Mouse (Mus musculus) kidney, postnatal 25 days (tissue): ENCODE measurements around the gene Oas1f.
A peak's percentile ranks its signal among the peaks of the same experiment; 100 is the strongest.
"Not testable (repeated sequence)": the region's sequence is repeated elsewhere in the genome, so short reads cannot be mapped to it uniquely, and the experiment has no call there.

Experiments used
- DNase-seq, 2 experiments: peaks; one replicate each; pipeline ENCODE4 v3.0.0; 2021; ENCODE audit warnings: mixed read lengths in 2 of 2

Oas1f gene

DNA sequence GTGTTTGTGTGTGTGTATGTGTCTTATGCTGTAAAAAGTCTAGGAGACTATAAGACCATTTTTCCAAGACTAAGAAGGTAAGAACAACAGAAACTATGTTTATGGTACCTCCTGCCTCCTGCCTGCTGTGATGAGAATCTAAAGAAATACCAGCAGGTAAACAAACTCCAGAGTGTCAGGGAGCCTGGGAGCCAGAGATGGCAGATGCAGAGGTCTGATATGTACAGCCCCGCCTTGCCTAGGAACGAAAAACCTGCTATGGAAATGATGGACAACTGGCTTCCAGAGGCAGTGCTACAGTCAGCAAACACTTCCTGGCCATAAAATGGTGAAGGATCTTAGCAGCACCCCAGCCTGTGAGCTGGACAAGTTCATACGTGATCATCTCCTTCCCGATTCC is at the start of gene Oas1f:
Oas1f (plus strand) TSS at position 301 of the 400 bp plus-strand sequence.
- no peak for DNase-seq

DNA sequence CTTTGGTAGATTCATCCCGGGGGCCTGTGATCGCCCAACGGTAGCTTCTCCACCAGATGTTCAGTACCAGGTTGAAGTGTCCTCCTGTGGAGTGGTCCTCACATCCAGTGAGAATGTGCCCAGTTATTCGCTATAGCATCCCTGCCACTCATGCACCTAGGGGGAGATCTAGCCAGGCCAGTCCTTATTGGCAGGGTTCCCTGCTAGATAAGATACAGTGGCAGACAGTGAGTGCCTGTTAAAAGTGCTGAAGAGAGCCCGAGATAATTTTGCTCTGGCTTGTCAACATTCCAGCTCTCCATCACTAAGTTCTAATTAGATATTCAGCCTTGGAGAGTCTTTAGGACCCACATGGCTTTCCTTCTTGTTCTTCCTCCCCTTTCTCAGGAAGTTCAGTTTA is 49.0 kb upstream of the Oas1f start:
- not testable (repeated sequence) for DNase-seq

DNA sequence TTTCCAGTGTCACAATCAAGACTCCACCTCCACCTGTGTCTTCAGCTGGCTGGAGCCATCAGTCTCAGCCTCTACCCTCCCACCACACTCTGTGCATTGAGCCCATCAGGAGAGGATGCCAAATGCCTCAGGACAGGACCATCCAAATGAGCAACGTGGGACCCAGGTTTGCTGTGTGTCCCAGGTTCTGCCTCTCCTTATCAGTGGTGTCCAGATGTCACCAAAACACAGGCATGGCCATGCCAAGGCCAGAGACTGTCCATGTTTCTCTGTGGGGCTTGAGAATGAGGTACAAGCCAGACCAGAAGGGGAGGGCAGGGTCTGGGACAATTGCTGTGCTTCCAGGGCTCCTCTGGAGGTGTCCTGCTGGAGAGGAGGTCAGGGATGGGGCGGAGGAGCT is 48.2 kb upstream of the Oas1f start:
- DNase-seq: not testable (repeated sequence)

DNA sequence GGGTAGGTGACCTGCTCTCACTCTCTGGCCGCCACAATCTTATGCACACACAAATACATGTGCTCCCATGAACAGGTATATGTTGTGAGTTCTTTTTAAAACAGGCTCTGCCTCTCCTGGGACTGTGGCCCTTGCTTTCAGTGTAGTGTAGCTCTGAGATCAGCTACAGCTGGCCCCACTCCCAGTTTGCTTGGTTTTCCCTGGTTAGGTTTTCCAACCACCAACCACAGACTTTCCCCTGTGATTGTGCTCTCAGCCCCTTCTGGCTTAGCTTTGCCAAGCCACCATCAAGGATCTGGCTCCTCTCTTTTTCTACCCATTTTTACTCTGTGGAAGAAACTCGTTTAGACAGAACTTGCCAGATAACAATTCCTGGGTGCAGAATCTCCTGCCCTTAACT is 43.6 kb upstream of the Oas1f start:
- no peak for DNase-seq

DNA sequence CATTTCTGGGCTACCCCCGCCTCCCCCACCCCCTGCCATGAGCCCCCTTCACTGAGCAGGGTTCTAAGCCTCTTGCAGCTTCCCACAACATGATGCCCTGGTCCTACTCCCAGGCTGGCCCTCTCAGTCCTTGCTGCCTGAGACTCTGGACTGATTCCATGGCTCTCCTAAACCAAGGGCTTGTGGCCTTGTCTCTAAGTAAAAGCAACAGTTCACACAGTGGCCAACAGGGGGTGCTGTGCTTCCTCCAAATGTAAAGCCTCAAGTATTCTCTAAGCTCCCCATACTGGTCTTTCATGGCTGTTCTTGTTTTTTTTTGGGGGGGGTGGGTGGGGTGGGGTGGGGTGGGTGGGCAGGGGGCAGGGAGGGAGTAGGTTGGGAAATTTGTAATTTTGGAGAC is 40.7 kb upstream of the Oas1f start:
- DNase-seq: peak; percentile 49 to 77

DNA sequence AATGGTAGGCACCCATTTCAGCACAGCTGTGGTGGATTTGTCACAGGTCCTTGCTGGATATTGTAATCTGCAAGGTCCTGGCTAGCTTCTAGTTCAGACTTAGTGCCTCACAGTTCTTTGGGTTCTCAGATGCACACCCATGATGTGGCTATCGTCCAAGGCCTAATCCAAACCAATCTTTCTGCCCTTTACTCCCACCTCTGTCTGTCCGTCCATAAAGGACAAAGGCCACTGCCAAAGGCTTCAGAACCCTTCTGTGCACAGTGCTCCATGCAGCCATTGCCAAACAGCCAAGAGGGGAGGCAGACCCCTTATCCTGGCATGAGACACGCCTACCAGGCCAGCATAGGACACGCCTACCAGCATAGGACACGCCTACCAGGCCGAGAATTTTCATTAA is 38.0 kb upstream of the Oas1f start:
- peak in 1 of 2 experiments; percentile 24 for DNase-seq

DNA sequence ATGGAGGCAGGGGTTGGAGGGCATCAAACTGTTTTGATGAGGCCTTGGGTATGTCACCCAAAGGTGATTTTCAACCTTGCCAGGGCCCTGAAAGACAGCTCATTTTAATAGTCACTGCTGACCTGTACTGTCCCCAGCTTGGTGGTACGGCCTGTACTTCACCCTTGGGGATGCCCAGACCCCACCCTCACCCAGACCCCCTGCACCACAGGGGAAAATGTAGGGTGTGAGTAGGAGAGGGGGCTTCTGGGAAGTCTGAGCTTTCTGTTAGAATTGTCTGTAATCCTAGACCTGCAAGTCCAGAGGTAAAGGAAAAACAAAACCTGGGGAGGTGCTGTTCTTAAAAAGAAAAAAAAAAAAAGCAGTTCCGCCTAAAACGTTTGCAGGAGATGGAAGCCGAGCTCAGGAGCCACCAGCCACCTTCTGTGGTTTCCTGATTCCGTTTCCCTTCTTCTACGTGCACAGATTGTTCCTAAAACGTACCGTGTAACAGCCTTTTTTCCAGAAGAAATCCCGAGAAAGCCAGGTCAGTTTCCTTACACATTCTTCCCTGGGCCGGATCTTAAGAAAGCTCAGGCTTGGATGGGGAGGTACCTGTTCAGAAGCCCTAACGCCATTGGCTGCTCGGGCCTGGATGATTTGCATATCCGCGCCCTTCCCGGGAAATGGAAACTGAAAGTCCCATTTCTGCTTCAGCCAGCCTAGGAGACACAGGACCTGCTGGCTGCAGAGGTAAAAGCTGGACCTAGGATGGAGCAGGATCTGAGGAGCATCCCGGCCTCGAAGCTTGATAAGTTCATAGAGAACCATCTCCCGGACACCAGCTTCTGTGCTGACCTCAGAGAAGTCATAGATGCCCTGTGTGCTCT is 35.0 kb upstream of the Oas1f start, which contains the start of gene Oas1c:
Oas1c (minus strand) TSS at position 564 of the 869 bp plus-strand sequence.
- DNase-seq: peak; percentile 92 to 94

DNA sequence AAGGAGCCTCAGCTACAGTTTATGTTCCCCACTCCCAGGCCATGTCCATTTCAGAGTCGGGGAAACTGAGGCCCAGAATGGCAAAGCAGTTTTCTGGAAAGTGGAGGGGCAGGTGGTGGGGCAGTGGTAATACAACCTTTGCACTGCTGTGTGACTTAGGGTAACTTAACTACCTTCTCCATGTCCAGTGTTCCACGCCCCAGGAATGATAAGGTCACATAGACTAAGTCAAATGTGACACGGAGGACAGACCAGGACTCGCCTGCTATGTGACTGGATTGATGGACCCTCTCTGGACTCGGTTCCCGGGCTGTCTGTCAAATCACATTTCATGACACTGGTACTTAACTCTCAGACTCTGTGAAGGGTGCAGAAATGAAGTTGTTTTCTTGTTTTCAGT is 34.1 kb upstream of the Oas1f start:
- DNase-seq: no peak

DNA sequence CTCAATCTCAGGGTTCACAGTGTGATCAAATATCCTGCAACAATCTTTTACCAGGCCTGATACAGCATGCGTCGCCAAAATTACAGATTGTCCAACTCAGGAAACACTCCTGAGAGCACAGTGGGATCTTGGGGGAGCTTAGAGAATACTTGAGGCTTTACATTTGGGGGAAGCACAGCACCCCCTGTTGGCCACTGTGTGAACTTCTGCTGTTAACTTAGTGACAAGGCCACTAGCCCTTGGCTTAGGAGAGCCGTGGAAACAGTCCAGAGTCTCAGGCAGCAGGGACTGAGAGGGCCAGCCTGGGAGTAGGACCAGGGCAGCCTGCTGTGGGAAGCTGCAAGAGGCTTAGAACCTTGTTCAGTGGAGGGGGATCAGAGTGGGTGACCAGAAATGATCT is 31.2 kb upstream of the Oas1f start:
- DNase-seq: peak in 1 of 2 experiments; percentile 33

DNA sequence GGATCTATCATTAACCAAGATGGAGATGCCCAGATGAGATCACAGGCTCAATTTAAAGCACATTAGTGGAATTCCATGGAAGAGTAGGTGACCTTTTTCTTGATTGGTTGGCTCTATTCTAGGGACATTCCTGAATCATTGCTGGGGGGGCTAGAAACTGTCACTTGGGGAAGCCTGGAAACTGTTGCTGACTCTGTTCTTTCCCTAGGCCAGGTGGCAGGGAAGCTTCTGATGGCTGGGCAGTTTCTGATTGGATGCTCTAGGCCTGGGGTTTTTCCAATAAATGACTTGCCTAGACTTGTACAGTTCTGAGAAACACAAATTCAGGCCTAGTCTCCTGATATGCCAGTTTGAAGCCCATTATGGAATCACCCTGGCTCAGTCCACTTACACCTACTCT is 28.2 kb upstream of the Oas1f start:
- DNase-seq: no peak

DNA sequence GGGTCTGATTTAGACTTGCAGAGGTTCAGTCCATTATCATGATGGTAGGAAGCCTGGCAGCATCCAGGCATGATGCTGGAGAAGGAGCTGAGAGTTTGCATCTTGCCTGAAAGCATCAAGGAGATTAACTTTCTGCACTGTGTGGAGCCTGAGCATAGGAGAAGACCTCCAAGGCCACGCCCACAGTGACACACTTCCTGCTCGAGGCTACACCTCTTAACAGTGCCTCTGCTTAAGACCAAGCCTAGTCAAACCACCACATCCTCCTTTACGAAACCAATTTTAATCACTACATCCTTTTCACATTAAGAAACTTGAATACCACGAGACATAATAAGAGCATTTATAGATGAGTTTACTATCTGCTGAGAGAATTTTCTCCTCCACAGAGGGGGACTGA is 16.1 kb upstream of the Oas1f start:
- DNase-seq: no peak

DNA sequence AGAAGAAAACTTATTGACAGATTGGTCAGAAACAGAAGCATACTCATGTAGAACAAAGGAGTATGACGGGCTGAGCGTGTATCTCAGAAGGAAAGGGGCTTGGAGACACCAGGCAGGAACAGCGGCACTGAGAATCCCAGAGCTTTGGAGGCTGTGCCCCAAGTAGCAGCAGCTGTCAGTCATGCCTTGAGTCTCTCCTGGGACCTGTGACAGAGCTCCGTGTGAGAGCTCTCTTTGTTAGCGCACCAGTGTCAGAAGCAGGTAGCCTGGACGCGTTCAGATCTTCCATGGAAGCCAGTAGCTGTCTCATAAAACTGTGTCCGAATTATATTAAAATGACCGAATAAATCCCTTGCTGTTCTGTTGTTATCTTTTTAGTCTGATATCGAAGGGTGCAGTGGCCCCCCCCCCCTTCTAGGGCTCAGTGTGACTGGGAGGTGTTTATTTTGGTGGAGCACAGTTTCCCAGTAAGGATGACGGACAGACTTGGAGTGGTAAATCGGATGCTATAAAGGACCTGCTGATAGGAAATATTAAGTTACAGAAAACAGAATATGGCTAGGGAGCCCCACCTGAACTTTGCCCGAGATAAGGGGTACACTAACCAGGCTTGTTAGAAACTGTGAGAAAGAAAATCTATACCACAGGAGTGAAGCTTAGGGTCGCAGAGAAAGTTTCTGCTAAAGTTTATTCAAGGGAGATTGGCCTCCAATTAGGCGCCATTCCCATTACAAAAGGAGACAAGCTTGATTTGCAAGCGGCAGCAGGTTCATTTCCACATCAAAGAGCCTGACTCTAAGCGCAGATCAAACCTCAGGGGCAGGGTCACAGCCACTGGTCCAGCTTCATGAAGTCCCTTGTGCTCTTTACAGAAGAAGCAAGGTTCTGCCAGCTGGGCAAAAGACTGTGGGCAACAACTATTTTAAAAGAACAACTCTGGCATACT is 13.6 kb upstream of the Oas1f start:
- DNase-seq: no peak

DNA sequence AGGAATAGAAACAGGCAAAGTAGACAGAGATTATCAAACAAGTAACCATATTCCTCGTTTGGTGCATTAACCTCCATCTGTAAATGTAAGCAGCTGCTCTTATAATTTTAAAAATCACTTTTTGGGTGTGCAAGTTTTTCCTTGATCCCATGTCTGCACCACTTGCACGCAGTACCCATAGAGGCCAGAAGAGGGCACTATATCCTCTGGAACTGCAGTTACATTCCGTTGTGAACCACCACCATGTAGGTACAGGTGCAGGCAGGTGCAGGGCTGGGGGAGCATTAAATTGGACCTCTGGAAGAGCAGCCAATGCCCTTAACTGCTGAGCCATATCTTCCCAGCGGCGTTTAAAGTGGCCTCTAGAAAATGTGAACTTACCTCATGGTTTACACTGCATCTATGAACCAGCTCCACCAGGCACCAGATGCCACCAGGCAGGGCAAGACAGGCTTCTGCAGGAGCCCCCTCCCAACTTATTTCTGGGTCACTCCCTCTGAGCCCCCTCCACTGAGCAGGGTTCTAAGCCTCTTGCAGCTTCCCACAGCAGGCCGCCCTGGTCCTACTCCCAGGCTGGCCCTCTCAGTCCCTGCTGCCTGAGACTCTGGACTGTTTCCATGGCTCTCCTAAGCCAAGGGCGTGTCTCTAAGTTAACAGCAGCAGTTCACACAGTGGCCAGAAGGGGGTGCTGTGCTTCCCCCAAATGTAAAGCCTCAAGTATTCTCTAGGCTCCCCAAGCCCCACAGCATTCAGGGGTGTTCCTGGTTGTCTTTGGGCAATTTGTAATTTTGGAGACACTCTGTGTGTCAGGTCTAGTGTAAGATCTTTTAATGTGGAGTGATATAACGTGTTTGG is 10.2 kb upstream of the Oas1f start:
- peak; percentile 46 to 72 for DNase-seq

DNA sequence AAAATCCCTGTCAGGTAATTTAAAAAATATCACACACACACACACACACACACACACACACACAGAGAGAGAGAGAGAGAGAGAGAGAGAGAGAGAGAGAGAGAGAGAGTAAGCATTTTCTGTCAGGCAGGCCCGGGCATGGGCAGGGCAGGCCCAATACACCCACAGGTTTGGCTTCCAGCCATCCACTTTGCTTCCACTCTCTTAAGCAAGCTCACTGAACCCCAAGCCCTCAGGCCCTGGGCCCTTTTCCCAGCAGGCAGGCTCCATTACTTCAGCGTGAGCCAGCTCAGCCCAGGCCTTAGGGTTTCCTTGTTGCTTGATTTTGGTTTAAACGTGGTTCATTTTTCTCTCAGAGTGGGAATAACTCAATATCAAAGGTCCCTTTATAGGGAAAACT is 2.5 kb upstream of the Oas1f start:
- DNase-seq: peak; percentile 33 to 49

DNA sequence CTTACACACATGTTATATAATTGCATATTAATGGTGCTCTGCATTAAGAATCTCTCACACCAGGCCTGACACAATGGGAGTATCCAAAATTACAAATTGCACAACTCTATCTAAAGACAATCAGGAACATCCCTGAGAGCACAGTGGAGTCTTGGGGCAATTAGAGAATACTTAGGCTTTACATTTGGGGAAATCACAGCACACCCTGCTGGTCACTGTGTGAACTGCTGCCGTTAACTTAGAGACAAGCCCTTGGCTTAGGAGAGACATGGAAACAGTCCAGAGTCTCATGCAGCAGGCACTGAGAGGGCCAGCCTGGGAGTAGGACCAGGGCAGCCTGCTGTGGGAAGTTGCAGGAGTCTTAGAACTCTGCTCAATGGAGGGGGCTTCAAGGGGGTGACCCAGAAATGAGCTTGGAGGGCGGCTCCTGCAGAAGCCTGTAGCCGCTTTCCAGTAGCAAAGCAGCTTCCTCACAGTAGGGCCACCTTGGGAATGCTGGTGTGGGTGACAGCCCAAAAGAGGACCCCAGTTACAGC is 2.5 kb downstream of the Oas1f start:
- peak in 1 of 2 experiments; percentile 47 for DNase-seq

DNA sequence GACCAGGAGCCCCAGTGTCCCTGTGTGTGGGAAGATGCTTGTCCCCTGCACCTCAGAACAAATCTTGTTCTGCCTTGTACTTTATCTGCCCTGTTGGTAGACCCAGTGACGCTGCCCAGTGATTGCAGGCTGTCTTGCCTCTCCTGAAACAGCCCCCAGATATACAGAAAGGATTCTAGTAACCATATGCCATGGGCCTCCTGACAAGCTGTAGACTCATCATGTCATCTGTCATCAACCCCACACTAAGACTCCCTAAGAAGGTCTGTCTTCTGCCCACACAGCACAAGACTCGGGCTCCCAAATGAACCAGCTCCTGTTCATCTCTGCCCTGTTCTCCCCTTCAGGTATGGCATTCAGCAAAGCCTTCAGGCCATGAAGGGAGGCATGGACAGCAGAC is 12.1 kb downstream of the Oas1f start:
- DNase-seq: no peak

DNA sequence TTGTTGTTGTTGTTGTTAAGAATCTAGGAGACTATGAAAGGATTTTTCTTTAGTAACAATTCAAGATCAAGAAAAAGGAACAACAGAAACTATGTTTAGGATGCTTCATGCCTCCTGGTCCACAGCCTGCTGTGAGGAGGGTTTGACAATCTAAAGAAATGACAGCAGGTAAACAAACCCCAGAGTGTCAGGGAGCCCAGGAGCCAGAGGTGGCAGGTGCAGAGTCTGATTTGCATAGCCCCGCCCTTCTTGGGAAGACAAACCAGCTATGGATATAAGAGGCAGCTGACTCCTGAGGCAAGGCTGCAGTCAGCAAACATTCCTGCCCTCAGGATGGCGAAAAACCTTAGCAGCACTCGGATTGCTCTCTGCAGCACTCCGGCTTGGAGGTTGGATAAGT is 14.0 kb downstream of the Oas1f start, which contains the start of gene Oas1h:
Oas1h (plus strand) TSS at position 301 of the 400 bp plus-strand sequence.
- no peak for DNase-seq

DNA sequence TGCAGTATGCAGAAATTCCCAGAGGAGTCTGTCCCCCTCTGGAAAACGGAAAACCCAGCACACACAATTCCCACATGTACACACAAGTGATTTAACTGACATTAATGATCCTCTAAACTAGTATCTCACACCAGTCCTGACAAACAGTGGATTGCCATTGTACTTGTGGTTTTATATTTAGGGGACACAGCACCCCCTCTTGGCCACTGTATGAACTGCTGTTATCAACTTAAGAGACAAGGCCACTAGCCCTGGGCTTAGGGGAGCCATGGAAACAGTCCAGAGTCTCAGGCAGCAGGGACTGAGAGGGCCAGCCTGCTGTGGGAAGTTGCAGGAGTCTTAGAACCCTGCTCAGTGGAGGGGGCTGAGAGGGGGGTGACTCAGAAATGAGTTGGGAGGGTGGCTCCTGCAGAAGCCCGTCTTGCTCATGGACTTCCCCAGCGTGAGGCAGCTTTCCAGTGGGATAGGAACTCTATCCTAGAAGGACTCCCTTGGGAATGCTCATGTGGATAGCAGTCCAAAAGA is 18.2 kb downstream of the Oas1f start:
- no peak for DNase-seq

DNA sequence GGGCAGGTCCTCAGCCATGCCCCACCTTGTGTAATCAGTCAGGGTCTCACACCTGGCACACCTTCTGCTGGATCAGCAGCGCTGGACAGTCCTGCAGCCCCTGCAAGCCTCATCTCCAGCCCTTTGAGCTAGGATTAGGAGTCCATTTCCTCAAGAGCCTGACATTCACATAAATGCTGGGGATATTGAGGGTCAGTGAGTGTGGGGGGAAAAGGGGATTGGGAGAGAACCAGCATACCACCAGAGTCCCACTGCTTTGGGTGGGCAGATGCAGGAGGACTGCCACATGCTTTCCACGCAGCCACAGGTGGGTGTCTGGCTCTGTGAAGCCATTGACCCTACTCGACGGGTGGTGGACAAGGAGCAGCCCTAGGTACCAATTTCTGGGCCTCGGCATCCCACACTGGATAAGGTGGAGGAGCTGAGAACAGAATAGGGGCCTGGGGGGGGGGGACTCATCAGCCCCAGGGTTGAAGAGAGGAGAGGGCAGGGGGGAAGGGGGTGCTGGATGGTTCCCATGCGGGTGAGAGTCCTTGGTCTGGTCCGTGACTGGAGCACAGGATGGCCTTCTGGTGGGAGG is 22.4 kb downstream of the Oas1f start:
- DNase-seq: no peak

DNA sequence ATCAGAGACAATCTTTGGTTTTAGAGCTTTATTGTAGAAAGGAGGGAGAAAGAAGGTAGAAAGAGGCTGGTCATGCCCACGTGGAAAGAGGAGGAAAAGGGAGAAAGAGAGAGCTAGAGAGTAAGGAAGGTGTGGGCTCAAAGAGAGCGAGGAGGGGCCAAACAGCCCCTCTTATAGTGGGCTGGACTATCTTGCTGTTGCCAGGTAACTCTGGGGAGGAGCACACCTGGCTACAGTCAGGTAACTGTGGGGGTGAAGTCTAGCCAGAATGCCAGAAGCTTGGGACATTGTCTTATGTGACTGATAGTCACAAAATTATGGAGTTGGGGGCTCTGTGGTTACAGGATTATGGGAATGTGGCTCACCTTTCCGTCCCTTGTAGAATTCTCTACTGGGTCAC is 22.9 kb downstream of the Oas1f start:
- no peak for DNase-seq

DNA sequence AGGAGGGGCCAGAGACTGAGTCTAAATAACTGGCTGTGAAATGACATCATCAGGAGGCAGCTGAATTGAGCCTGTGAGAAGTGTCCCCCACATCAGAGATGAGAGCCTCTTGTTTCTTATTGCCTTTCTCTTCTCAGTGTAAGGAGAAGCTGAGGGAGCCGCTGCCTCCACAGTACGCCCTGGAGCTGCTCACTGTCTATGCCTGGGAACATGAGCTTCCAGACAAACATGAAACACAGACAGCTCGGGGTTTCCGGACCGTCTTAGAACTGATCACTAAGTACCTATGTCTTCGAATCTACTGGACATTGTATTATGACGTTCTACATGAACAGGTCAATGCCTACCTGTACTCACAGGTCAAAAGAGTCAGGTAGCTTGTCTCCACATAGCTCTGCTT is 23.6 kb downstream of the Oas1f start:
- no peak for DNase-seq

DNA sequence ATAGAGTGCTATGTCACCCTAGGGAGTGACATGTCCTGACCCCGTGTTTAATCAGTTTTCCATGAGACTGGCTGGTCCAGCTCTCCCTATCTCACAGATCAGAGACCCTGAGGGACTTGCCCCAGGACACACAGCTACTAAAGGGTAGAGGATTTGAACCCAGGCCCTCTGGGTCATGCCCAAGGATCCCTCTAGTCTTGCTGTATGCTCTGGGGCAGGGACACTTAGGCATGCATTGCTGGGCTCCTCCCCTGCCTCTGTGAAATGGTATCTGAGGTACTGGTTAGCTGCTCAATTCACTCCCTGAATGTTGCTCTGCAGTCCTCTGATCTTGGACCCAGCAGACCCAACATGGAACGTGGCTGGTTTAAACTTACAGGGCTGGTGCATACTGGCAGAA is 24.3 kb downstream of the Oas1f start:
- no peak for DNase-seq
